Comparison of ENCODE assay signal across 7 mouse cellular contexts in genomic region chr6:124807986-124808357, GRCm38 (mm10). TPM values are rescaled to one million over a fixed set of nuclear protein-coding genes. Genes with fewer than 3 reads are reported as not detected.
DNase-seq lines count a peak whose midpoint lies in the region; ATAC-seq lines count a peak whose summit lies in the region.

No protein-coding gene starts in this region.

- DNase-seq in layer of hippocampus, adult 9-11 months: peak; percentile 12
- DNase-seq in layer of hippocampus, adult 18-20 months (ENCODE audit: low spot score in 2 of 2): no peak
- DNase-seq in left cerebral cortex, postnatal 36 days (ENCODE audit: low spot score in 2 of 2): no peak
- DNase-seq in right cerebral cortex, postnatal 25 days: no peak

- ATAC-seq in embryonic facial prominence, embryonic 15.5 days (ENCODE audit: insufficient number of reproducible peaks, low FRiP score, low TSS enrichment, low read depth): no peak
- no peak for ATAC-seq in intestine, embryonic 16.5 days
- ATAC-seq in neural tube, embryonic 13.5 days (ENCODE audit: low read depth): no peak

- H3K4me1 ChIP-seq in embryonic facial prominence, embryonic 15.5 days: peaks cover 52% of the 10 kb centered on the region
- H3K4me1 ChIP-seq in intestine, embryonic 16.5 days (ENCODE audit: control insufficient read depth, insufficient read depth, low read length): peaks cover 34% of the 10 kb centered on the region
- H3K4me1 ChIP-seq in neural tube, embryonic 13.5 days (replicated peaks): peaks cover 54% of the 10 kb centered on the region

- 85% methylated on average over 6 of the region's 6 CpGs for whole genome bisulfite sequencing in embryonic facial prominence, embryonic 15.5 days
- WGBS in intestine, embryonic 16.5 days: 55% methylated on average over 6 of the region's 6 CpGs
- 84% methylated on average over 6 of the region's 6 CpGs for WGBS in neural tube, embryonic 13.5 days

- H3K4me3 ChIP-seq in embryonic facial prominence, embryonic 15.5 days (replicated peaks): peak overlapping the region; percentile 49
- H3K4me3 ChIP-seq in intestine, embryonic 16.5 days (ENCODE audit: low read length): peak overlapping the region; percentile 57
- peak overlapping the region; percentile 50; the same call in 1 of the 2 replicates for H3K4me3 ChIP-seq in neural tube, embryonic 13.5 days

- intact Hi-C loops in left cerebral cortex, postnatal 36 days (cut with DNase I): no loop called here

- no peaks in the 10 kb centered on the region for H3K27me3 ChIP-seq in embryonic facial prominence, embryonic 15.5 days
- H3K27me3 ChIP-seq in intestine, embryonic 16.5 days (replicated peaks; ENCODE audit: control insufficient read depth, insufficient read depth, low read length): no peaks in the 10 kb centered on the region
- no peaks in the 10 kb centered on the region for H3K27me3 ChIP-seq in neural tube, embryonic 13.5 days

- peak overlapping the region; percentile 88 for H3K27ac ChIP-seq in embryonic facial prominence, embryonic 15.5 days (replicated peaks)
- peak overlapping the region; percentile 96 for H3K27ac ChIP-seq in intestine, embryonic 16.5 days (ENCODE audit: low read length)
- peak overlapping the region; percentile 78; the same call in 1 of the 2 replicates for H3K27ac ChIP-seq in neural tube, embryonic 13.5 days (replicated peaks)

- no peaks in the 10 kb centered on the region for H3K9me3 ChIP-seq in embryonic facial prominence, embryonic 15.5 days (replicated peaks)
- H3K9me3 ChIP-seq in intestine, embryonic 16.5 days (ENCODE audit: control insufficient read depth, low read length): no peaks in the 10 kb centered on the region
- no peaks in the 10 kb centered on the region for H3K9me3 ChIP-seq in neural tube, embryonic 13.5 days

- H3K4me2 ChIP-seq in embryonic facial prominence, embryonic 15.5 days (replicated peaks): peak overlapping the region; percentile 76
- H3K4me2 ChIP-seq in intestine, embryonic 16.5 days (ENCODE audit: low read depth, low read length): peak overlapping the region; percentile 74
- H3K4me2 ChIP-seq in neural tube, embryonic 13.5 days: peak overlapping the region; percentile 92

- peaks cover 24% of the 10 kb centered on the region for H3K36me3 ChIP-seq in embryonic facial prominence, embryonic 15.5 days
- peaks cover 3% of the 10 kb centered on the region; the same call in 1 of the 2 replicates for H3K36me3 ChIP-seq in intestine, embryonic 16.5 days (ENCODE audit: control insufficient read depth, insufficient read depth, low read length)
- H3K36me3 ChIP-seq in neural tube, embryonic 13.5 days: peaks cover 21% of the 10 kb centered on the region

- no peak overlapping the region; the same call in 1 of the 2 replicates for H3K9ac ChIP-seq in embryonic facial prominence, embryonic 15.5 days
- peak overlapping the region; percentile 74 for H3K9ac ChIP-seq in intestine, embryonic 16.5 days (ENCODE audit: low read depth, low read length)
- H3K9ac ChIP-seq in neural tube, embryonic 13.5 days: peak overlapping the region; percentile 75

RNA-seq across cellular contexts. Expression of gene Spsb2, which starts 0.5 kb away (rescaled TPM):
- 1 to 10 TPM; 4.5 to 5.1 TPM for total RNA-seq in layer of hippocampus, adult 18-20 months (2021)
- 16.4 and 17.5 TPM in 2 replicates for polyA plus RNA-seq in embryonic facial prominence, embryonic 15.5 days (2015; fragmentation: Nextera tagmentation; extraction: Ambion mirVana)
- 25.7 and 31.7 TPM in 2 replicates for polyA plus RNA-seq in intestine, embryonic 16.5 days (2015; fragmentation: Nextera tagmentation; extraction: Ambion mirVana)
- 4.7 and 8.5 TPM in 2 replicates for polyA plus RNA-seq in neural tube, embryonic 13.5 days (2015; fragmentation: Nextera tagmentation; extraction: Ambion mirVana)
- 1 to 10 TPM; 4.9 TPM for total RNA-seq in left cerebral cortex, postnatal 36 days (2021)

RNA-seq across cellular contexts. Expression of gene Tpi1, which starts 6.1 kb away (rescaled TPM):
- 100 to 1,000 TPM; 796 to 825 TPM for total RNA-seq in layer of hippocampus, adult 18-20 months (2021)
- 779 and 809 TPM in 2 replicates for polyA plus RNA-seq in embryonic facial prominence, embryonic 15.5 days (2015; fragmentation: Nextera tagmentation; extraction: Ambion mirVana)
- polyA plus RNA-seq in intestine, embryonic 16.5 days (2015; fragmentation: Nextera tagmentation; extraction: Ambion mirVana): 1,250 and 1,271 TPM in 2 replicates
- 385 and 391 TPM in 2 replicates for polyA plus RNA-seq in neural tube, embryonic 13.5 days (2015; fragmentation: Nextera tagmentation; extraction: Ambion mirVana)
- 100 to 1,000 TPM; 736 to 850 TPM for total RNA-seq in left cerebral cortex, postnatal 36 days (2021)

RNA-seq across cellular contexts. Expression of gene Usp5, which starts 21.3 kb away (rescaled TPM):
- total RNA-seq in layer of hippocampus, adult 18-20 months (2021): 100 to 1,000 TPM; 182 to 185 TPM
- polyA plus RNA-seq in embryonic facial prominence, embryonic 15.5 days (2015; fragmentation: Nextera tagmentation; extraction: Ambion mirVana): 140 and 141 TPM in 2 replicates
- 106 and 117 TPM in 2 replicates for polyA plus RNA-seq in intestine, embryonic 16.5 days (2015; fragmentation: Nextera tagmentation; extraction: Ambion mirVana)
- polyA plus RNA-seq in neural tube, embryonic 13.5 days (2015; fragmentation: Nextera tagmentation; extraction: Ambion mirVana): 176 and 178 TPM in 2 replicates
- total RNA-seq in left cerebral cortex, postnatal 36 days (2021): 100 to 1,000 TPM; 191 to 199 TPM

RNA-seq across cellular contexts. Expression of gene Cdca3, which starts 21.4 kb away (rescaled TPM):
- total RNA-seq in layer of hippocampus, adult 18-20 months (2021): under 1 TPM; 0.52 to 0.53 TPM
- polyA plus RNA-seq in embryonic facial prominence, embryonic 15.5 days (2015; fragmentation: Nextera tagmentation; extraction: Ambion mirVana): 128 and 138 TPM in 2 replicates
- 153 and 183 TPM in 2 replicates for polyA plus RNA-seq in intestine, embryonic 16.5 days (2015; fragmentation: Nextera tagmentation; extraction: Ambion mirVana)
- 26.6 and 33.2 TPM in 2 replicates for polyA plus RNA-seq in neural tube, embryonic 13.5 days (2015; fragmentation: Nextera tagmentation; extraction: Ambion mirVana)
- total RNA-seq in left cerebral cortex, postnatal 36 days (2021): 1 to 10 TPM; 1.5 to 1.8 TPM

RNA-seq across cellular contexts. Expression of gene Lrrc23, which starts 28.4 kb away (rescaled TPM):
- 1 to 10 TPM; 2.7 to 4.7 TPM for total RNA-seq in layer of hippocampus, adult 18-20 months (2021)
- polyA plus RNA-seq in embryonic facial prominence, embryonic 15.5 days (2015; fragmentation: Nextera tagmentation; extraction: Ambion mirVana): 26.7 and 47.5 TPM in 2 replicates
- polyA plus RNA-seq in intestine, embryonic 16.5 days (2015; fragmentation: Nextera tagmentation; extraction: Ambion mirVana): 0.18 and 0.26 TPM in 2 replicates
- 0.57 and 2.1 TPM in 2 replicates for polyA plus RNA-seq in neural tube, embryonic 13.5 days (2015; fragmentation: Nextera tagmentation; extraction: Ambion mirVana)
- 1 to 10 TPM; 1.7 to 1.8 TPM for total RNA-seq in left cerebral cortex, postnatal 36 days (2021)
